Mouse (Mus musculus) midbrain, embryonic 14.5 days (tissue): ENCODE data around the gene Zfp865. TPM values are rescaled to one million over a fixed set of nuclear protein-coding genes. Genes with fewer than 3 reads are reported as not detected.

ENCODE experiments used
- ATAC-seq: fragments of 200-750 bp; cut with Nextera tagmentation; 2 replicates; pipeline ENCODE4 v1.8.0; 2017; ENCODE audit warnings: moderate number of reproducible peaks, moderate library complexity; ENCODE audit not compliant: low FRiP score, low TSS enrichment
- DNase-seq: peaks from one replicate; pipeline ENCODE4 v3.0.0-alpha.2; 2015
- H3K27ac ChIP-seq: fragments of 300-500 bp; sonication (generic); replicated peaks from 2 replicates; pipeline ENCODE4 v1.5.1; 2014; ENCODE audit warnings: mild to moderate bottlenecking, low read depth, low read length, moderate library complexity
- H3K27me3 ChIP-seq: fragments of 300-500 bp; sonication (generic); 2 replicates; pipeline ENCODE4 v1.6.1; 2014; ENCODE audit warnings: low read length, control low read depth, mixed read lengths; ENCODE audit not compliant: control insufficient read depth, insufficient read depth
- H3K36me3 ChIP-seq: fragments of 300-500 bp; sonication (generic); 2 replicates; pipeline ENCODE4 v1.6.1; 2014; ENCODE audit warnings: low read length, control low read depth; ENCODE audit not compliant: control insufficient read depth, insufficient read depth
- H3K4me1 ChIP-seq: fragments of 300-500 bp; sonication (generic); 2 replicates; pipeline ENCODE4 v1.6.1; 2014; ENCODE audit warnings: mild to moderate bottlenecking, antibody characterized with exemption, low read length, control low read depth; ENCODE audit not compliant: control insufficient read depth, insufficient read depth
- H3K4me2 ChIP-seq: fragments of 300-500 bp; sonication (generic); 2 replicates; pipeline ENCODE4 v1.6.1; 2014; ENCODE audit warnings: mild to moderate bottlenecking, low read length, moderate library complexity
- H3K4me3 ChIP-seq: fragments of 300-500 bp; sonication (generic); replicated peaks from 2 replicates; pipeline ENCODE4 v1.5.1; 2014; ENCODE audit warnings: low read depth, low read length
- H3K9ac ChIP-seq: fragments of 300-500 bp; sonication (generic); replicated peaks from 2 replicates; pipeline ENCODE4 v1.6.1; 2014; ENCODE audit warnings: mild to moderate bottlenecking, low read length, moderate library complexity
- H3K9me3 ChIP-seq: fragments of 300-500 bp; sonication (generic); 2 replicates; pipeline ENCODE4 v1.6.1; 2016; ENCODE audit warnings: low read length, control low read depth, mixed read lengths; ENCODE audit not compliant: control insufficient read depth
- WGBS: fragments of 180-500 bp; shearing (Covaris S2); extraction: QIAGEN DNeasy Blood & Tissue Kit; methylation state at CpG from one replicate; pipeline ENCODE4 v1.1.7; 2014; 5-methylcytosine and 5-hydroxymethylcytosine counted together
- polyA plus RNA-seq: library from polyadenylated mRNA; unstranded; fragments of >200 nt; fragmentation: Nextera tagmentation; extraction: Ambion mirVana; gene quantifications from 2 replicates; pipeline ENCODE4 v1.2.1, GENCODE M21; 2014

Zfp865 gene
- polyA plus RNA-seq, result 6.8 and 8.3 TPM in 2 replicates

GRCm38 (mm10) chr7:5020000-5020681, at the start of gene Zfp865, which contains the start of gene Ccdc106:
Gene Zfp865 (plus strand): TSS chr7:5020376.
Gene Ccdc106 (plus strand): TSS chr7:5020553.
- H3K4me3 ChIP-seq, result peak within 1 kb of the TSS; percentile 71
- H3K4me2 ChIP-seq, result peak within 1 kb of the TSS; percentile 76
- H3K27ac ChIP-seq, result peak within 1 kb of the TSS; percentile 92
- H3K4me1 ChIP-seq, result peaks cover 12% of the 10 kb centered on the region
- under 1% methylated on average over 48 of the region's 49 CpGs for WGBS
- ATAC-seq (peak; percentile 89), DNase-seq (peak; percentile 99)
- peak within 1 kb of the TSS; percentile 95 for H3K9ac ChIP-seq
- no peaks in the 10 kb centered on the region for H3K9me3 ChIP-seq
- H3K27me3 ChIP-seq, result no peaks in the 10 kb centered on the region
- H3K36me3 ChIP-seq, result peaks cover 23% of the 10 kb centered on the region

GRCm38 (mm10) chr7:4971068-4971467, 49.1 kb upstream of the Zfp865 start, which contains the start of gene Sbk3:
Gene Sbk3 (minus strand): TSS chr7:4971168.
- Histone ChIP-seq H3K9ac (no peak within 1 kb of the TSS), H3K36me3 (no peaks in the 10 kb centered on the region), H3K27ac (no peak within 1 kb of the TSS), H3K4me3 (no peak within 1 kb of the TSS), H3K4me2 (no peak within 1 kb of the TSS), H3K9me3 (no peaks in the 10 kb centered on the region), H3K4me1 (no peaks in the 10 kb centered on the region), H3K27me3 (no peaks in the 10 kb centered on the region)
- DNase-seq (no peak), ATAC-seq (no peak)
- WGBS, result 34% methylated on average over 6 of the region's 6 CpGs

GRCm38 (mm10) chr7:4971710-4972109, 48.5 kb upstream of the Zfp865 start:
- Histone ChIP-seq H3K27ac (no peak overlapping the region), H3K4me1 (no peaks in the 10 kb centered on the region), H3K9me3 (no peaks in the 10 kb centered on the region), H3K4me2 (no peak overlapping the region), H3K27me3 (no peaks in the 10 kb centered on the region), H3K4me3 (no peak overlapping the region), H3K36me3 (no peaks in the 10 kb centered on the region), H3K9ac (no peak overlapping the region)
- 29% methylated on average over 7 of the region's 7 CpGs for WGBS
- DNase-seq (no peak), ATAC-seq (no peak)

- ATAC-seq, result no peak
- Histone ChIP-seq H3K4me1 (no peaks in the 10 kb centered on the region), H3K27ac (no peak overlapping the region), H3K9me3 (no peaks in the 10 kb centered on the region), H3K9ac (no peak overlapping the region), H3K4me2 (no peak overlapping the region), H3K27me3 (no peaks in the 10 kb centered on the region), H3K4me3 (no peak overlapping the region), H3K36me3 (no peaks in the 10 kb centered on the region)
- WGBS, result 80% methylated on average over 18 of the region's 18 CpGs
- DNase-seq, result no peak
Measured at GRCm38 (mm10) chr7:4972321-4973047, 47.7 kb upstream of the Zfp865 start.

GRCm38 (mm10) chr7:4975455-4975854, 44.7 kb upstream of the Zfp865 start:
- no peaks in the 10 kb centered on the region for H3K36me3 ChIP-seq
- no peaks in the 10 kb centered on the region for H3K27me3 ChIP-seq
- H3K4me3 ChIP-seq, result no peak overlapping the region
- DNase-seq (no peak), ATAC-seq (no peak)
- no peaks in the 10 kb centered on the region for H3K4me1 ChIP-seq
- 70% methylated on average over 4 of the region's 4 CpGs for WGBS
- H3K27ac ChIP-seq, result no peak overlapping the region
- no peaks in the 10 kb centered on the region for H3K9me3 ChIP-seq
- no peak overlapping the region for H3K9ac ChIP-seq
- no peak overlapping the region for H3K4me2 ChIP-seq

GRCm38 (mm10) chr7:4976832-4977231, 43.3 kb upstream of the Zfp865 start:
- 93% methylated on average over 7 of the region's 7 CpGs for WGBS
- DNase-seq (no peak), ATAC-seq (no peak)
- no peaks in the 10 kb centered on the region for H3K9me3 ChIP-seq
- H3K9ac ChIP-seq, result no peak overlapping the region
- no peaks in the 10 kb centered on the region for H3K4me1 ChIP-seq
- H3K36me3 ChIP-seq, result no peaks in the 10 kb centered on the region
- no peak overlapping the region for H3K4me3 ChIP-seq
- H3K27me3 ChIP-seq, result no peaks in the 10 kb centered on the region
- no peak overlapping the region for H3K4me2 ChIP-seq
- H3K27ac ChIP-seq, result no peak overlapping the region

- no peak for ATAC-seq
- Histone ChIP-seq H3K4me3 (no peak overlapping the region), H3K9ac (no peak overlapping the region), H3K9me3 (no peaks in the 10 kb centered on the region), H3K36me3 (peaks cover 22% of the 10 kb centered on the region), H3K27ac (no peak overlapping the region), H3K4me1 (0 out of 2 replicates have a peak, but pooled peaks cover 1% of the 10 kb centered on the region), H3K27me3 (no peaks in the 10 kb centered on the region), H3K4me2 (no peak overlapping the region)
- 81% methylated on average over 2 of the region's 2 CpGs for WGBS
- DNase-seq, result no peak
Measured at GRCm38 (mm10) chr7:4988250-4988649, 31.9 kb upstream of the Zfp865 start.

GRCm38 (mm10) chr7:4993347-4993998, 26.7 kb upstream of the Zfp865 start:
- H3K4me2 ChIP-seq, result peak overlapping the region; percentile 94
- H3K4me1 ChIP-seq, result peaks cover 22% of the 10 kb centered on the region
- no peaks in the 10 kb centered on the region for H3K9me3 ChIP-seq
- peak overlapping the region; percentile 17 for H3K4me3 ChIP-seq
- DNase-seq (no peak), ATAC-seq (no peak)
- H3K27me3 ChIP-seq, result no peaks in the 10 kb centered on the region
- H3K27ac ChIP-seq, result no peak overlapping the region
- WGBS, result 43% methylated on average over 54 of the region's 55 CpGs
- peak overlapping the region; percentile 37; the same call in 1 of the 2 replicates for H3K9ac ChIP-seq
- peaks cover 33% of the 10 kb centered on the region for H3K36me3 ChIP-seq
